Mouse (Mus musculus): ENCODE data around the gene Btg1-ps1. TPM values are rescaled to one million over a fixed set of nuclear protein-coding genes. Genes with fewer than 3 reads are reported as not detected.
"Not testable (repeated sequence)": the region's sequence is repeated elsewhere in the genome, so short reads cannot be mapped to it uniquely, and the experiment has no call there.

Gene Btg1-ps1
- polyA plus RNA-seq (2015; fragmentation: Nextera tagmentation; extraction: Ambion mirVana): not detected in 2 replicates

DNA sequence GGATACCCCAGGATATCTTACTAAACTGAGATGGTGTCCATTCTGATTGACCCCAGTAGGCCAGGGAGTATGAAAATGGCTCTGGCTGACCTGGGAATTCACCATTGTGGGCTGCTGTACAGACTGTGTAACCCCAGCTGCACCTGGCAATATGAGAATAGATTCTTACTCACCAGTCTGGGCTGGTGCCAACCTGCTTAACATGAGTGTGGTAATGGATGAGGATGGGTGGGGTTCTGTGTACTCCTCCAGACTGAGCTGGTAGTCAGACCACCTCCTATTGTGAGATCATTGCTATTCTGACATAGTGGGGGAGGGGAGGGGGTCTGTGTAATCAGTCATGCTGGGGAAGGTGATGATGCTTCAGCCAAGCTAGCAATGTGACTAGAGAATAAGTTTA, at the start of gene Btg1-ps1:
Btg1-ps1 (minus strand) TSS at position 219 of the 400 bp plus-strand sequence.
- DNase-seq; ATAC-seq; H3K9me3 ChIP-seq (ENCODE audit: low read length); H3K27ac ChIP-seq (ENCODE audit: low read depth); H3K36me3 ChIP-seq (replicated peaks; ENCODE audit: insufficient read depth, low read length); H3K4me1 ChIP-seq (ENCODE audit: insufficient read depth); H3K9ac ChIP-seq (replicated peaks); H3K4me2 ChIP-seq (ENCODE audit: low read depth, low read length); H3K27me3 ChIP-seq (ENCODE audit: insufficient read depth, low read length); H3K4me3 ChIP-seq (ENCODE audit: low read depth, low read length): not testable (repeated sequence)

- DNase-seq (no peak), ATAC-seq (no peak)
- H3K4me1 ChIP-seq (ENCODE audit: insufficient read depth): no peaks in the 10 kb centered on the region
- 82% methylated on average over 11 of the region's 11 CpGs for WGBS (ENCODE audit: insufficient replicate concordance)
- no peaks in the 10 kb centered on the region for H3K27me3 ChIP-seq (ENCODE audit: insufficient read depth, low read length)
- no peak within 1 kb of the TSS for H3K27ac ChIP-seq (ENCODE audit: low read depth)
- H3K9me3 ChIP-seq (ENCODE audit: low read length): no peaks in the 10 kb centered on the region
- no peak within 1 kb of the TSS for H3K4me3 ChIP-seq (ENCODE audit: low read depth, low read length)
- no peak within 1 kb of the TSS for H3K9ac ChIP-seq (replicated peaks)
- no peak within 1 kb of the TSS for H3K4me2 ChIP-seq (ENCODE audit: low read depth, low read length)
- H3K36me3 ChIP-seq (replicated peaks; ENCODE audit: insufficient read depth, low read length): no peaks in the 10 kb centered on the region
- TF ChIP-seq EP300 (IDR thresholded peaks at IDR 0.05; ENCODE audit: low read depth) (no peak), CTCF (IDR thresholded peaks at IDR 0.05; ENCODE audit: low read depth) (no peak)
Observed at GRCm38 (mm10) chrX:38066175-38066574, 47.6 kb upstream of the Btg1-ps1 start, which contains the start of gene Rhox10. Rhox10 (plus strand) TSS chrX:38066475.

- no peak for DNase-seq
- ATAC-seq: no peak
- Histone ChIP-seq H3K9ac (replicated peaks) (no peak overlapping the region), H3K36me3 (replicated peaks; ENCODE audit: insufficient read depth, low read length) (no peaks in the 10 kb centered on the region), H3K27me3 (ENCODE audit: insufficient read depth, low read length) (no peaks in the 10 kb centered on the region), H3K4me1 (ENCODE audit: insufficient read depth) (no peaks in the 10 kb centered on the region), H3K9me3 (ENCODE audit: low read length) (no peaks in the 10 kb centered on the region), H3K4me2 (ENCODE audit: low read depth, low read length) (no peak overlapping the region), H3K4me3 (ENCODE audit: low read depth, low read length) (no peak overlapping the region), H3K27ac (ENCODE audit: low read depth) (no peak overlapping the region)
- WGBS (ENCODE audit: insufficient replicate concordance): 6% methylated on average over 1 of the region's 1 CpGs
- TF ChIP-seq CTCF (IDR thresholded peaks at IDR 0.05; ENCODE audit: low read depth) (peak; percentile 49), EP300 (IDR thresholded peaks at IDR 0.05; ENCODE audit: low read depth) (no peak)
Observed at GRCm38 (mm10) chrX:38061544-38061943, 42.9 kb upstream of the Btg1-ps1 start.

DNA sequence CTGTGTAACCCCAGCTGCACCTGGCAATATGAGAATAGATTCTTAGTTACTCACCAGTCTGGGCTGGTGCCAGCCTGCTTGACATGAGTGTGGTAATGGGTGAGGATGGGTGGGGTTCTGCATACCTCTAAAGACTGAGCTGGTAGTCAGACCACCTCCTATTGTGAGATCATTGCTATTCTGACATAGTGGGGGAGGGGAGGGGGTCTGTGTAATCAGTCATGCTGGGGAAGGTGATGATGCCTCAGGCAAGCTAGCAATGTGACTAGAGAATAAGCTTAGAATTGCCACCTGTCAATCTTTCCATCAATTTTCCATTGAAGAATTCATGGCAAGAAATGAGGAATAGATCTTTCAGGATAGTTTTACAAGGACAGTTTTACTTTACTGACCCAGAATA, 24.4 kb upstream of the Btg1-ps1 start, which contains the start of gene Btg1-ps2:
Btg1-ps2 (minus strand) TSS at position 101 of the 400 bp plus-strand sequence.
- H3K9ac ChIP-seq (replicated peaks); H3K4me1 ChIP-seq (ENCODE audit: insufficient read depth); DNase-seq; H3K4me2 ChIP-seq (ENCODE audit: low read depth, low read length); ATAC-seq; H3K36me3 ChIP-seq (replicated peaks; ENCODE audit: insufficient read depth, low read length); H3K27me3 ChIP-seq (ENCODE audit: insufficient read depth, low read length); H3K4me3 ChIP-seq (ENCODE audit: low read depth, low read length); H3K9me3 ChIP-seq (ENCODE audit: low read length); H3K27ac ChIP-seq (ENCODE audit: low read depth): not testable (repeated sequence)

GRCm38 (mm10) chrX:38039666-38040065, 21.1 kb upstream of the Btg1-ps1 start:
- H3K4me1 ChIP-seq (ENCODE audit: insufficient read depth): no peaks in the 10 kb centered on the region
- TF ChIP-seq CTCF (IDR thresholded peaks at IDR 0.05; ENCODE audit: low read depth) (no peak), EP300 (IDR thresholded peaks at IDR 0.05; ENCODE audit: low read depth) (no peak)
- H3K27me3 ChIP-seq (ENCODE audit: insufficient read depth, low read length): no peaks in the 10 kb centered on the region
- H3K9ac ChIP-seq (replicated peaks): no peak overlapping the region
- H3K4me3 ChIP-seq (ENCODE audit: low read depth, low read length): no peak overlapping the region
- H3K36me3 ChIP-seq (replicated peaks; ENCODE audit: insufficient read depth, low read length): no peaks in the 10 kb centered on the region
- H3K4me2 ChIP-seq (ENCODE audit: low read depth, low read length): no peak overlapping the region
- 83% methylated on average over 5 of the region's 5 CpGs for WGBS (ENCODE audit: insufficient replicate concordance)
- ATAC-seq (no peak), DNase-seq (no peak)
- no peak overlapping the region for H3K27ac ChIP-seq (ENCODE audit: low read depth)
- no peaks in the 10 kb centered on the region for H3K9me3 ChIP-seq (ENCODE audit: low read length)

DNA sequence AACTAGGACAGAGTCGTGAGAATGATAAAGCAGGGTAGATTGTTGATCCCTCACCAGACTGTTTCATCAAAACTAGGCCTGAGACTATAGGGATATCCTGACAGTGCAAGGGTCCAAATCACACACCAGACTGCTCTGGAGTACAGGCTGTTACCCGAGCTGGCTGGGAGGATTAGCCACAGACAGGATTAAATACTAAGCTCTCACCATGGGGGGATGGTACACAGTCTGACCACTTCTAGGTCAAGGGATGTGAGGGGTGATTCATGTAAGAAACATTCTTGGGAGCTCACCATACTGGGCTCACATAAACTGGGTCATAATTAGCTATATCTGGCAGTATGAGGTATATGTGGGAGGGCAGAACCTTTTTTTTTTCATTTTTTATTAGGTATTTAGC, 15.2 kb upstream of the Btg1-ps1 start:
- Histone ChIP-seq H3K27me3 (ENCODE audit: insufficient read depth, low read length) (no peaks in the 10 kb centered on the region), H3K4me2 (ENCODE audit: low read depth, low read length) (no peak overlapping the region), H3K27ac (ENCODE audit: low read depth) (no peak overlapping the region), H3K4me3 (ENCODE audit: low read depth, low read length) (no peak overlapping the region), H3K36me3 (replicated peaks; ENCODE audit: insufficient read depth, low read length) (no peaks in the 10 kb centered on the region), H3K9ac (replicated peaks) (no peak overlapping the region), H3K4me1 (ENCODE audit: insufficient read depth) (no peaks in the 10 kb centered on the region), H3K9me3 (ENCODE audit: low read length) (no peaks in the 10 kb centered on the region)
- ATAC-seq: no peak
- no peak for DNase-seq
- no peak for TF ChIP-seq EP300 (IDR thresholded peaks at IDR 0.05; ENCODE audit: low read depth)
- no peak for TF ChIP-seq CTCF (IDR thresholded peaks at IDR 0.05; ENCODE audit: low read depth)
- 58% methylated on average over 2 of the region's 2 CpGs for WGBS (ENCODE audit: insufficient replicate concordance)

DNA sequence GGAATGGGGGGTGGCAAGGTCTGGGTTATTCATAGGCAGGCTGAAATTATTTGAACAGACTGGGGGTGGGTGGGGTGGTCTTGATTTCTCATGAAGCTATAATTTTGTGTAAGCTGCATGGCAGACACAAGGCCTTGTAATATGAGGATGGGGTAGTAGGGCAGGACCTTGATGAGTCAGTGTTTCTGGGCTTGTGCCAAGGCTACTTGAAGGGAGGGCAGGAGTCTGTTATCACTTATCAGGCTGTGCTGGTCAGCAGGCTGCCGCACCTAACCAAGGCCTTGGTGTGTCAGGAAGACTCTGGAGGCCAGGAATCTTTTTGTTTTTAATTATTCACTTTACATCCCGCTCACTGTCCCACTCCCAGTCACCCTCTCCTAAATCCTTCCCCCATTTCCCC, 9.9 kb downstream of the Btg1-ps1 start:
- H3K9me3 ChIP-seq (ENCODE audit: low read length): no peaks in the 10 kb centered on the region

More for the DNA sequence above, 9.9 kb downstream of the Btg1-ps1 start:
- TF ChIP-seq EP300 (IDR thresholded peaks at IDR 0.05; ENCODE audit: low read depth) (no peak), CTCF (IDR thresholded peaks at IDR 0.05; ENCODE audit: low read depth) (no peak)
- ATAC-seq (no peak), DNase-seq (no peak)
- Histone ChIP-seq H3K4me2 (ENCODE audit: low read depth, low read length) (no peak overlapping the region), H3K36me3 (replicated peaks; ENCODE audit: insufficient read depth, low read length) (no peaks in the 10 kb centered on the region), H3K27ac (ENCODE audit: low read depth) (no peak overlapping the region), H3K4me1 (ENCODE audit: insufficient read depth) (no peaks in the 10 kb centered on the region), H3K4me3 (ENCODE audit: low read depth, low read length) (no peak overlapping the region), H3K9ac (replicated peaks) (no peak overlapping the region), H3K27me3 (ENCODE audit: insufficient read depth, low read length) (no peaks in the 10 kb centered on the region)
- WGBS (ENCODE audit: insufficient replicate concordance): 62% methylated on average over 2 of the region's 2 CpGs

Other genes with a start within 250 kb of the Btg1-ps1 start
- 1.3 and 1.4 TPM in 2 replicates for gene Rhox5, start 214.0 kb downstream of the Btg1-ps1 start, polyA plus RNA-seq (2015; fragmentation: Nextera tagmentation; extraction: Ambion mirVana)
- not detected in 2 replicates for gene Rhox6, start 191.9 kb downstream of the Btg1-ps1 start, polyA plus RNA-seq (2015; fragmentation: Nextera tagmentation; extraction: Ambion mirVana)
- gene Rhox7a, start 187.1 kb downstream of the Btg1-ps1 start, polyA plus RNA-seq (2015; fragmentation: Nextera tagmentation; extraction: Ambion mirVana): not detected in 2 replicates
- not detected in 2 replicates for gene Rhox8, start 139.9 kb downstream of the Btg1-ps1 start, polyA plus RNA-seq (2015; fragmentation: Nextera tagmentation; extraction: Ambion mirVana)
- not detected in 2 replicates for gene Rhox7b, start 121.6 kb downstream of the Btg1-ps1 start, polyA plus RNA-seq (2015; fragmentation: Nextera tagmentation; extraction: Ambion mirVana)
- not detected in 2 replicates for gene Rhox9, start 117.0 kb downstream of the Btg1-ps1 start, polyA plus RNA-seq (2015; fragmentation: Nextera tagmentation; extraction: Ambion mirVana)
- gene Btg1-ps2, start 24.3 kb upstream of the Btg1-ps1 start, polyA plus RNA-seq (2015; fragmentation: Nextera tagmentation; extraction: Ambion mirVana): not detected in 2 replicates
- gene Rhox10, start 47.7 kb upstream of the Btg1-ps1 start, polyA plus RNA-seq (2015; fragmentation: Nextera tagmentation; extraction: Ambion mirVana): not detected in 2 replicates
- gene Rhox11, start 66.3 kb upstream of the Btg1-ps1 start, polyA plus RNA-seq (2015; fragmentation: Nextera tagmentation; extraction: Ambion mirVana): not detected in 2 replicates
- gene Rhox12, start 92.1 kb upstream of the Btg1-ps1 start, polyA plus RNA-seq (2015; fragmentation: Nextera tagmentation; extraction: Ambion mirVana): not detected in 2 replicates
- not detected in 2 replicates for gene Rhox13, start 102.4 kb upstream of the Btg1-ps1 start, polyA plus RNA-seq (2015; fragmentation: Nextera tagmentation; extraction: Ambion mirVana)
- gene Zbtb33, start 171.0 kb upstream of the Btg1-ps1 start, polyA plus RNA-seq (2015; fragmentation: Nextera tagmentation; extraction: Ambion mirVana): 1.3 TPM in 2 replicates
- 2.4 and 2.7 TPM in 2 replicates for gene Tmem255a, start 233.6 kb upstream of the Btg1-ps1 start, polyA plus RNA-seq (2015; fragmentation: Nextera tagmentation; extraction: Ambion mirVana)

Measured in liver, postnatal 0 days (tissue).